Mouse (Mus musculus) thymus, postnatal 36 days (tissue): ENCODE results near the gene 1700001C02Rik.

Experiments
- DNase-seq, 2 experiments: peaks; one replicate each; pipeline ENCODE4 v3.0.0; 2022; ENCODE audit warnings: mixed read lengths in 2 of 2

Gene 1700001C02Rik

GRCm38 (mm10) chr5:30465861-30466260 is at the start of gene 1700001C02Rik:
1700001C02Rik (plus strand) TSS chr5:30466047.
- no peak for DNase-seq

DNA sequence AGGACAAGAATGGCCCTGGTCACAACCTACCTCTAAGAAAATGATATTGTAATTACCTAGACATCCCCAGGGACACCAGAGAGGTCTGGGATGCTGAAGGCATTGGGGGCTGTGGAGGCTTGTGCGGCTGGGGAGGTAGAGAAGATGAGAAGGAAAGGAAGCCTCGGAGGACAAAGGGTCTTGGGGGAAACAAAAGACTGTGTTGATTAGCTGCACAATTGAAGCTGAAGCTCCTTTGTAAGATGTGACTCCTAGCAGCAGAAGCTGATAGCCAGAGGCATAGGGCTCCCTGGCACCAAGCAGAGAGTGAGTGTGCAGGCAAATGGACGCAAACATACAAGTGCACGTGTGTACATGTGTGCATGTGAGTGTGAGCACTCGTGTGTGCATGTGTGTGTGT is 49.2 kb upstream of the 1700001C02Rik start:
- no peak for DNase-seq

GRCm38 (mm10) chr5:30423121-30423520 is 42.7 kb upstream of the 1700001C02Rik start:
- DNase-seq = no peak

DNA sequence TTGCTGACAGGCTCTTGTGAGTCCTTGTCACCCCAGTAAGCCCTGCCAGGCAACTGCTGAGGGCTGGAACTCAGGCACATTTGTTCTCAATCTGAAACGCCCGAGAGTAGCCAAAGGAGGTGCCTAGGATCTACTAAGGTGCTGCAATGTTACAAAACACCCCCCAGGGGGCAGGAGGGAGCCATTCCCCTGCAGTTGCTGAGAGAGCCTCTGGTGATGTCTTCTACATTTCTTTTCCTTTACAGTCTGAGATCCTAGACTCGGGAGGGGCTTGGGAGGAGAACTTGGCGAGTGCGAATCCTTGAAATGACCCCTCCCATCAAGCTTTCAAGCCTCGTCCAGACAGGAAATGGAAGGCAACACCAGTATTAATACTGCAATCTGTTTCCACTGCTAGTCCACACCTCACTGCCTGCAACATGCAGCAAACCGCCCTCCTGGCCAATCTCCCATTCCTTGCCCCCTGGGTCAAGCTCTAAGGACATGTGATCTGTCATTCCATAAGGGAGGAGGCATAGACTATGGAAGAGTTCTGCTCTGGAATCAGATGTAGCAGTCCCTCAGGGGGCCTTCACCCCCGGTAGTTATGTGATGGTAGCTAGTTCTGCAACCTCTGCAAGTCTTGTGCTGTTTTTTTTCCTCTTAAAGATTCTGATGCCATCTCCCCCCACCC is 42.1 kb upstream of the 1700001C02Rik start:
- DNase-seq = peak; percentile 33 to 34

DNA sequence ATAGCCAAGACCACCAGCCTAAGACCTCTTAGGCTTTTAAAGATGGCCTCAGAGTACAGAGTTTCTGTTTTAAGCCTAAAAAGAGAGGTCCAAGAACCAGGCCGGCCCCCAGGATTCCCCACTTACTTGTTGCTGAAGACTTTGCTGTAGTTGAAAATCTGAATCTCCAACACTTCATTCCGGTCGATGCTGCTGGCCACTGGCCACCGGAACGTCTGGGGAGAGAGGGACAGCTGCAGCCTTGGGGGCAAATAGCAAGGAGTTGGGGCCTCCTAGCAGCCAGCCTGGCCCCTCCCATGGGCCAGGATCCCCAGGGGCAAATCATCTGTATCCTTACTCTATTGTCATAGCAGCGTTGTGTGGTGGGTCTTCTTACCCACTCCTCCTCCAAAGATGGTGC is 38.4 kb upstream of the 1700001C02Rik start:
- DNase-seq = no peak

DNA sequence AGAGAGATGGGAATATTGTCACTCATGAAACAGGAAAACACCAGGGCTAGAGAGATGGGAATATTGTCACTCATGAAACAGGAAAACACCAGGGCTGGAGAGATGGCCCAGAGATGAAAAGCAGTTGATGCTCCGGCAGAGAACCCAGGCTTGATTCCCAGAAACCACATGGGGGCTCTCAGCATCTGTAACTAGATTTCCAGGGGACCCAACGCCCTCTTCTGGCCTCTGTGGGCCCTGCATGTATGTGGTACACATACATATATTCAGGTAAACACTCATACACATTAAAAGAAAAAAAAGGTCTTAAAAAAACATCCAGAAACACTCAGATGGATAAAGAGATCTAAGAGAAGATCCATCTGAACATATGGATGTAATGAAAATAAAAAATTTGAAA is 26.9 kb upstream of the 1700001C02Rik start:
- no peak for DNase-seq

DNA sequence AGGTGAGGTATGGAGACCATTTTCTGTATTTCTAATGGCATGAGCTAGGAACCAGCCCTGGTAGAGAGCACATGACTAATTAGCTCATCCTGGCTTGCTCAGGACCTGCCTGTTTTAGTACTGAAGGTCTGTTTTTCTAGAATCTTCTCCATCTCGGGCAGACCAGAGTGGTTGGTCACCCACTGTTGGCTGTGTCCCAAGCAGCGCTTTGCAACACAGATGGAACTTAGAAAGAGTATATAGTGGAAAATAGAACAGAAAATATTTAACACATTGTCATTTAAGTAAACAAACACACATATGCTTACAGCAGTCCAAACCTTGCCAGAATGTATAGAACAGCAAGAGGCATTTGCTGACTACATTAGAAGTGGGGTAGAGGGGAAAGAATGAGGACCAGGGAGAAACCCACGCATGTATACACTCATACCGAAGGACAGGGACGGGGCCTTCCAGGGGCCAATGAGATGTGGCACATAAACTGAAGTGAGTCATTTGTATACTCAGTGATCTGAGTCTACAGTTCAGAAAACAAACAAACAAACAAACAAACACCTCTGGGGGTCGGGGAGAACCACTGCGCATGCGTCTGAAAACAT is 25.4 kb upstream of the 1700001C02Rik start:
- no peak for DNase-seq

DNA sequence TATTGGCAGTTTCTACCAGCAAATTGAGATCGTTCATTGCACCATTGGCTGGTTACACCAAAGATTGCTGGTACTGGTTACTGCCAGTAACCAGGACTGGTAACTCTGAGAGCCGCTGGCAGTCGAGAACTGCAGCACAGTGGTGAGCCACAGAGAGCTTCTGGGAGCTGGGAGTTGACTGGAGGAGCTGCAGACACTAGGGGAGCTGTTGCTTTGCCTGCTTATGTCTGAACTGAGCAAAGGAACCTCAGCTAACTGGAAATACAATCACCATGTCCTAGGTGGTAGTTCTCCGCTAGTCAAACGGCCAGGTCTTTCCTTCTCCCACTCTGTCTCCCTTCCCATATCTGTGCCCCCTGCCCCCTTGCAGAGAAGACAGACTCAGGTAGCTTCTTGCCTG is 23.7 kb upstream of the 1700001C02Rik start:
- no peak for DNase-seq

- no peak for DNase-seq
Observed at GRCm38 (mm10) chr5:30444327-30444895, 21.4 kb upstream of the 1700001C02Rik start.

DNA sequence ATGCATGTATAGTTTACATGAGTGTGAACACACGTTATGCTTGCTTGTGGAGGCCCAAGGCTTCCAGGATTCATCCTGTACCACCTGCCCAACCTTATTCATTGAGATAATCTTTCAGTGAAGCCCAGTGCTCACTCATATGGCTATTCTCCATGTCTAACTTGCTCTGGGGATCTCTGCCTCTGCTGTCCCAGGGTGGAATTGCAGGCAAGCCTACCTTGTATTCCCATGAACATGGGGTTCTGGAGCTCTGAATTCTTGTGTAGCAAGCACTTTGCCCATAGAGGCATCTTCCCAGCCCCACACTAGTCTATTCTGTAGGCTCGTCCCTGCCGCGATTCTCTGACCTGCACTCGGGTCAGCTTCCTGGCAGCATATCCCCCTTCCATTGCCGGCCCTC is 9.8 kb upstream of the 1700001C02Rik start:
- DNase-seq = no peak

GRCm38 (mm10) chr5:30460155-30460554 is 5.7 kb upstream of the 1700001C02Rik start:
- DNase-seq = no peak

- no peak for DNase-seq
Observed at GRCm38 (mm10) chr5:30461821-30462220, 4.0 kb upstream of the 1700001C02Rik start, which contains the start of gene Otof. Otof (minus strand) TSS chr5:30461932.

DNA sequence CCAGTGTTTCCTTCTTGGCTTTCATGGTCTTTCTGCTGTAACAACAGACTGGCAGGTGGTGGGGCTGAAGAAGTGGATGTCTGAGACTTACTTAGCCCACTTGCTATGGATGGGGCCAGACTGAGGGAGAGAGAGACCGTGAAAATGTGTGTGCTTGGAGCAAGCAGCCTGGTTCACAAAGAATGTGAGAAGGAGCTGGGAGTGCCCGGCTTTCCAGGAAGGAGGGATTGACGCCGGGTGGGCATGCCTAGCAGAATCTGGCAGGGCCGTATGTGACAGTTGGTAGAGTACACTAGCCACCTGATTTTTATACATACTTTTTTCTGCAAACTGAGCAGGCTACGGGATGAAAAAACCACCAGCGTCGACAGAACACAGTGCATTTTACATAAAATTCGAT is 468 bp downstream of the 1700001C02Rik start:
- DNase-seq = no peak

GRCm38 (mm10) chr5:30470454-30470853 is 4.6 kb downstream of the 1700001C02Rik start:
- DNase-seq = no peak

DNA sequence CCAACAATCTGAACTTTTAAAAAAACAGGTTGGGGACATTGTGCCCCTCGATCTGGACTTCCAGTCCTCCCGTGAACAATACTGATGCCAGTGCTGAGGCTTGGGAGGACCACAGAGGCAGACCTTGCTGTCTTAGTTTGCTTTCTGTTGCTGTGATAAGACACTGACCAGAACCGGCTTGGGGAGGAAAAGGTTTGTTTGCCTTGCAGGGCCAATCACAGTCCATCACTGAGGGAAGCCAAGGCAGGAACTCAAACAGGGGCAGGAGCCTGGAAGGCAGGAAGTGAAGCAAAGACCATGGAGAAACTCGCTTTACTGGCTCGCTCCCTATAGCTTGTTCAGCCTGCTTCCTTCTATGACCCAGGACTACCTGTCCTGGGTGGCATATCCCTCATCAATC is 6.3 kb downstream of the 1700001C02Rik start:
- no peak for DNase-seq

GRCm38 (mm10) chr5:30476534-30476933 is 10.7 kb downstream of the 1700001C02Rik start:
- peak; percentile 15 to 24 for DNase-seq

GRCm38 (mm10) chr5:30482319-30482718 is 16.5 kb downstream of the 1700001C02Rik start:
- DNase-seq = peak; percentile 59 to 68

- no peak for DNase-seq
Observed at GRCm38 (mm10) chr5:30483533-30483932, 17.7 kb downstream of the 1700001C02Rik start.

GRCm38 (mm10) chr5:30484591-30484990 is 18.7 kb downstream of the 1700001C02Rik start:
- DNase-seq = no peak

GRCm38 (mm10) chr5:30485136-30485535 is 19.3 kb downstream of the 1700001C02Rik start:
- DNase-seq = no peak

- no peak for DNase-seq
Observed at GRCm38 (mm10) chr5:30490215-30490614, 24.4 kb downstream of the 1700001C02Rik start.

DNA sequence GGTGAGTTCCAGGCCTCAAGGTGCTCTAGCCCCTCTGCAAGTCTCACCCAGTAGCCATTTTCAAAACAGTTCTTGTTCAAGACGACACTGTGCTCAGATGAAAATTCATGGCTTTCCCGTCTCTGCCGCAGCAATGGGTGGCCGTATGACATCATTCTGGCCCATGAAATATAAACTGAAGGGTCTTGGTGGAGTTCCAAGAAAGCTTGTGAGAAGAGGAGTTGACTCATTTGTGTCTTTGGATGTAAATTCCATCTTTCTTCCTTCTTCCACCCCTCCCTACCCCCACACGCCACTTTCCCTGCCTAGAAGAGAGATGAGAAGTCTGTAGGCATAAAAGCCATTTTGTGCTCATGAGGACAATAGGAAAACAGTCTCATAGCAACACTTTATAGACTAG is 25.0 kb downstream of the 1700001C02Rik start:
- no peak for DNase-seq

GRCm38 (mm10) chr5:30493723-30494122 is 27.9 kb downstream of the 1700001C02Rik start:
- DNase-seq = no peak

GRCm38 (mm10) chr5:30494606-30495005 is 28.8 kb downstream of the 1700001C02Rik start:
- no peak for DNase-seq
